Mouse (Mus musculus) adipocyte (in vitro differentiated cells): ENCODE data around the gene Cylc2.

Experiments
- DNase-seq: peaks from one replicate; pipeline ENCODE4 v3.0.0-alpha.2; 2016; ENCODE audit warnings: low spot score

Gene Cylc2

DNA sequence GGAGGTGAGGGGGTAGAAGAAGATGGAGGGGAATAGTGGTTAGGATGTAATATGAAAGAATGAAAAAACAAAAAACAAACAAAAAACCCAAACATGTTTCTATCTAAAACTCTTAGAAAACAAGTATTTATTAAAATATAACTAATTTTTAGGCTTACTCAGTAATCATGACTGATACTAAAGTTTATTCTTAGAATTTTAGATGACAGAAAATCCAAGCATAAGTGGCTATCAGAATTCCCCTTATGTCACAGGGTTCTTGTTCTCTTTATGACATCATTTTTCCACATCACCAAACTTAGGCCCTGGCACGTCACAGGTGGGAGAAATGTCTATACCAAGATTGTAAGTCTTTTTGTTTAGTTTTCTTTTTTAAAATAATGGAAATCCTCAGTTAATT, at the start of gene Cylc2:
TSS of gene Cylc2 (plus strand) at position 301 of the 400 bp plus-strand sequence.
- no peak for DNase-seq
